Mouse (Mus musculus) adrenal gland, adult (tissue): ENCODE results near the gene Ccr1l1.
A peak's percentile ranks its signal among the peaks of the same experiment; 100 is the strongest.

Experiments
- DNase-seq, 2 experiments: peaks; one replicate each; pipeline ENCODE4 v3.0.0; 2022 to 2023; ENCODE audit warnings: low spot score in 1 of 2; ENCODE audit not compliant: inconsistent age in 2 of 2

Gene Ccr1l1

GRCm38 (mm10) chr9:123964776-123965175 lies 13.4 kb downstream of the Ccr1l1 start:
- DNase-seq: no peak

- DNase-seq: no peak
These were observed 18.0 kb downstream of the Ccr1l1 start for GRCm38 (mm10) chr9:123960161-123960560.

GRCm38 (mm10) chr9:123957911-123958413 lies 20.2 kb downstream of the Ccr1l1 start:
- no peak for DNase-seq

GRCm38 (mm10) chr9:123956892-123957291 lies 21.3 kb downstream of the Ccr1l1 start:
- DNase-seq: no peak

GRCm38 (mm10) chr9:123953551-123953950 lies 24.7 kb downstream of the Ccr1l1 start:
- no peak for DNase-seq

GRCm38 (mm10) chr9:123951176-123951575 lies 27.0 kb downstream of the Ccr1l1 start:
- no peak for DNase-seq

GRCm38 (mm10) chr9:123949432-123949831 lies 28.8 kb downstream of the Ccr1l1 start:
- peak in 1 of 2 experiments; percentile 23 for DNase-seq

- no peak for DNase-seq
These were observed 30.4 kb downstream of the Ccr1l1 start for GRCm38 (mm10) chr9:123947815-123948214.

GRCm38 (mm10) chr9:123942025-123942424 lies 36.2 kb downstream of the Ccr1l1 start:
- no peak for DNase-seq

- DNase-seq: no peak
These were observed 36.9 kb downstream of the Ccr1l1 start for GRCm38 (mm10) chr9:123941316-123941715.

GRCm38 (mm10) chr9:123940628-123941027 lies 37.6 kb downstream of the Ccr1l1 start:
- DNase-seq: peak in 1 of 2 experiments; percentile 44

GRCm38 (mm10) chr9:123940168-123940567 lies 38.0 kb downstream of the Ccr1l1 start:
- DNase-seq: no peak

- no peak for DNase-seq
These were observed 40.2 kb downstream of the Ccr1l1 start for GRCm38 (mm10) chr9:123937989-123938388.

- DNase-seq: peak in 1 of 2 experiments; percentile 47
These were observed 41.5 kb downstream of the Ccr1l1 start for GRCm38 (mm10) chr9:123936604-123937280.

GRCm38 (mm10) chr9:123935776-123936175 lies 42.4 kb downstream of the Ccr1l1 start:
- DNase-seq: no peak

GRCm38 (mm10) chr9:123935346-123935745 lies 42.9 kb downstream of the Ccr1l1 start:
- DNase-seq: no peak

- DNase-seq: no peak
These were observed 44.3 kb downstream of the Ccr1l1 start for GRCm38 (mm10) chr9:123933716-123934445.

- no peak for DNase-seq
These were observed 45.1 kb downstream of the Ccr1l1 start for GRCm38 (mm10) chr9:123932911-123933675.

- DNase-seq: peak in 1 of 2 experiments; percentile 69
These were observed 46.2 kb downstream of the Ccr1l1 start for GRCm38 (mm10) chr9:123931761-123932700.

- DNase-seq: no peak
These were observed 47.3 kb downstream of the Ccr1l1 start for GRCm38 (mm10) chr9:123930926-123931325.
